ENCODE assay signal across 22 mouse cellular contexts in genomic region chr6:28550255-28551004, GRCm38 (mm10).
A peak's percentile ranks its signal among the peaks of the same experiment; 100 is the strongest.
DNase-seq lines count a peak whose midpoint lies in the region; ATAC-seq and TF ChIP-seq lines count a peak whose summit lies in the region.
"Had no signal": no experiment of that assay in that cellular context is flagged by ENCODE, and none has a peak within 500 bp of the region (broad histone marks: within the 10 kb centered on the region; RNA-seq: fewer than 3 reads in every experiment).

No protein-coding gene starts in this region.

- no peaks in the 10 kb centered on the region for H3K27me3 ChIP-seq in midbrain, embryonic 11.5 days (ENCODE audit: control insufficient read depth, insufficient read depth, low read length)
- H3K27me3 ChIP-seq: embryonic facial prominence, embryonic 15.5 days; heart, embryonic 13.5 days; neural tube, embryonic 13.5 days had no signal

- intact Hi-C loops in left cerebral cortex, adult 2 months (cut with DNase I): no loop called here
- intact Hi-C loops in left cerebral cortex, postnatal 10 days (cut with DNase I): loop anchor here (5.0 kb wide), 1 partner anchor 202 kb away; no protein-coding TSS in a partner anchor

- H3K4me1 ChIP-seq in midbrain, embryonic 11.5 days (ENCODE audit: control insufficient read depth, insufficient read depth, low read length): peaks cover 5% of the 10 kb centered on the region; the same call in 1 of the 2 replicates

- no peaks in the 10 kb centered on the region for H3K9me3 ChIP-seq in midbrain, embryonic 11.5 days (ENCODE audit: control insufficient read depth, low read length)
- H3K9me3 ChIP-seq: embryonic facial prominence, embryonic 15.5 days; forebrain, embryonic 10.5 days; heart, embryonic 13.5 days; neural tube, embryonic 13.5 days had no signal

- DNase-seq in left cerebral cortex, adult 2 months (ENCODE audit: extremely low spot score in 1 of 2, low spot score in 2 of 2): no peak
- no peak for DNase-seq in left cerebral cortex, postnatal 10 days (ENCODE audit: extremely low spot score in 1 of 2, low spot score in 2 of 2)
- DNase-seq in ES-CJ7 (ENCODE audit: low read depth, low spot score) (peak; percentile 22), R1 (ENCODE audit: low read depth, low spot score) (peak; percentile 60)
- DNase-seq in midbrain, embryonic 11.5 days (ENCODE audit: low spot score, missing footprints): peak; percentile 78
- DNase-seq in urinary bladder, adult 2 months (ENCODE audit: low spot score): no peak
- no peak for DNase-seq in urinary bladder, adult 18-20 months (ENCODE audit: low spot score in 2 of 2)
- no peak for DNase-seq in Muller cell, postnatal 12 days (ENCODE audit: inconsistent ontology term)
- DNase-seq: B cell, adult 2 months; cerebellum, adult 8-10 months; forebrain, postnatal 0 days; gastrocnemius, adult 2 months; heart, adult 18-20 months; heart, postnatal 36 days; thymus, postnatal 25 days had no signal

- no peak for ATAC-seq in midbrain, embryonic 11.5 days (ENCODE audit: low FRiP score)
- ATAC-seq: forebrain, postnatal 0 days; hindbrain, postnatal 0 days; intestine, postnatal 0 days had no signal

- no peak overlapping the region for H3K9ac ChIP-seq in midbrain, embryonic 11.5 days (ENCODE audit: low read length)
- H3K9ac ChIP-seq: embryonic facial prominence, embryonic 15.5 days; forebrain, postnatal 0 days; heart, embryonic 13.5 days; liver, embryonic 14.5 days; neural tube, embryonic 13.5 days had no signal

- no peak overlapping the region for H3K4me3 ChIP-seq in left cerebral cortex, adult 2 months
- H3K4me3 ChIP-seq in midbrain, embryonic 11.5 days (ENCODE audit: low read depth, low read length): no peak overlapping the region
- H3K4me3 ChIP-seq: embryonic facial prominence, embryonic 15.5 days; forebrain, embryonic 10.5 days; gastrocnemius, adult 2 months; heart, embryonic 13.5 days; neural tube, embryonic 13.5 days had no signal

- H3K27ac ChIP-seq in left cerebral cortex, adult 2 months: peak overlapping the region; percentile 55
- H3K27ac ChIP-seq in midbrain, embryonic 11.5 days (ENCODE audit: low read depth, low read length): no peak overlapping the region
- H3K27ac ChIP-seq: embryonic facial prominence, embryonic 15.5 days; forebrain, embryonic 10.5 days; gastrocnemius, adult 2 months; heart, embryonic 13.5 days; hindbrain, postnatal 0 days; liver, embryonic 14.5 days; neural tube, embryonic 13.5 days had no signal

- H3K4me2 ChIP-seq in midbrain, embryonic 11.5 days: no peak overlapping the region
- H3K4me2 ChIP-seq: embryonic facial prominence, embryonic 15.5 days; heart, embryonic 13.5 days; neural tube, embryonic 13.5 days had no signal

- TF ChIP-seq CTCF in left cerebral cortex, adult 2 months (IDR thresholded peaks at IDR 0.05): no peak

- 58% methylated on average over 7 of the region's 7 CpGs for WGBS in midbrain, embryonic 11.5 days

- H3K36me3 ChIP-seq in midbrain, embryonic 11.5 days (ENCODE audit: control insufficient read depth, insufficient read depth, low read length): no peaks in the 10 kb centered on the region

Comparison
In these comparisons a context has a peak if more than half of its experiments do, and no peak if none do; other contexts are left out.
1. DNase-seq: peak in ES-CJ7 (single experiment), R1 (single experiment) and midbrain, embryonic 11.5 days (single experiment); none in left cerebral cortex, adult 2 months (0 of 2), left cerebral cortex, postnatal 10 days (0 of 2), urinary bladder, adult 2 months (single experiment), urinary bladder, adult 18-20 months (0 of 2) and Muller cell, postnatal 12 days (single experiment).